Mouse (Mus musculus) hindbrain, embryonic 12.5 days (tissue): Measurements from ENCODE around the gene Rgs7. TPM values are rescaled to one million over a fixed set of nuclear protein-coding genes. Genes with fewer than 3 reads are reported as not detected.

ENCODE experiments used
- ATAC-seq: fragments of 200-750 bp; cut with Nextera tagmentation; 2 replicates; pipeline ENCODE4 v1.8.0; 2017; ENCODE audit warnings: moderate TSS enrichment; ENCODE audit not compliant: low FRiP score
- H3K27ac ChIP-seq: fragments of 300-500 bp; sonication (generic); 2 replicates; pipeline ENCODE4 v1.5.1; 2016; ENCODE audit warnings: mild to moderate bottlenecking
- H3K27me3 ChIP-seq: fragments of 300-500 bp; sonication (generic); 2 replicates; pipeline ENCODE4 v1.6.1; 2016; ENCODE audit warnings: mild to moderate bottlenecking
- H3K36me3 ChIP-seq: fragments of 300-500 bp; sonication (generic); 2 replicates; pipeline ENCODE4 v1.6.1; 2016; ENCODE audit warnings: mild to moderate bottlenecking
- H3K4me1 ChIP-seq: fragments of 300-500 bp; sonication (generic); 2 replicates; pipeline ENCODE4 v1.6.1; 2016
- H3K4me2 ChIP-seq: fragments of 300-500 bp; sonication (generic); replicated peaks from 2 replicates; pipeline ENCODE4 v1.6.1; 2016; ENCODE audit warnings: mild to moderate bottlenecking
- H3K4me3 ChIP-seq: fragments of 300-500 bp; sonication (generic); 2 replicates; pipeline ENCODE4 v1.5.1; 2016; ENCODE audit warnings: mild to moderate bottlenecking
- H3K9ac ChIP-seq: fragments of 300-500 bp; sonication (generic); 2 replicates; pipeline ENCODE4 v1.6.1; 2016; ENCODE audit warnings: mild to moderate bottlenecking, moderate library complexity
- H3K9me3 ChIP-seq: fragments of 300-500 bp; sonication (generic); replicated peaks from 2 replicates; pipeline ENCODE4 v1.6.1; 2016; ENCODE audit warnings: mild to moderate bottlenecking
- WGBS: fragments of 180-500 bp; shearing (Covaris S2); methylation state at CpG from one replicate; pipeline ENCODE4 v1.1.7; 2016; 5-methylcytosine and 5-hydroxymethylcytosine counted together
- polyA plus RNA-seq: library from polyadenylated mRNA; unstranded; fragments of >200 nt; fragmentation: Nextera tagmentation; extraction: Ambion mirVana; gene quantifications from 2 replicates; pipeline ENCODE4 v1.2.1, GENCODE M21; 2016

Rgs7 gene
- polyA plus RNA-seq, 1 experiment from 2014 or later = 10.6 TPM

DNA sequence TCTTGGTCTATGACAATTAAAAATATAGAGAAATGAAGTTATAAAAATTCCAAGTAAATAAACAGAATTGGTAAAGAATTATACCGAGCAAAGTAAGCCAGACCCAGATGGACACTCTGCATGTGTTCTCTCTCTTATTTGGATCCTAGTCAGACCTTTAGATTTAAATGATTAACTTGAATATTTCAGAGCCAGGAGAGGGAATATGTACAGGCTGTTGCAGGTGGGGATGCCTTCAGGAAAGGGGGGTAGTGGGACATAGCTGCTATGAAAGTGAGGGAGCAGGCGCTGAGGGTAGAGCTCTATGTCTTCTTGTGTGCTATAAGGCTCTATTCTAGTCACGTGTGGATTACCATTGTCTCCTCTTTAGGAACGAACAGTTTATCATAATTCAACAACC lies 296.5 kb downstream of the Rgs7 start:
- WGBS = 94% methylated on average over 4 of the region's 4 CpGs
- no peak overlapping the region for H3K27ac ChIP-seq
- H3K36me3 ChIP-seq = no peaks in the 10 kb centered on the region
- H3K9ac ChIP-seq = no peak overlapping the region
- no peak overlapping the region for H3K4me2 ChIP-seq
- no peaks in the 10 kb centered on the region for H3K4me1 ChIP-seq
- H3K27me3 ChIP-seq = no peaks in the 10 kb centered on the region
- no peak overlapping the region for H3K4me3 ChIP-seq
- ATAC-seq = no peak
- no peaks in the 10 kb centered on the region for H3K9me3 ChIP-seq

DNA sequence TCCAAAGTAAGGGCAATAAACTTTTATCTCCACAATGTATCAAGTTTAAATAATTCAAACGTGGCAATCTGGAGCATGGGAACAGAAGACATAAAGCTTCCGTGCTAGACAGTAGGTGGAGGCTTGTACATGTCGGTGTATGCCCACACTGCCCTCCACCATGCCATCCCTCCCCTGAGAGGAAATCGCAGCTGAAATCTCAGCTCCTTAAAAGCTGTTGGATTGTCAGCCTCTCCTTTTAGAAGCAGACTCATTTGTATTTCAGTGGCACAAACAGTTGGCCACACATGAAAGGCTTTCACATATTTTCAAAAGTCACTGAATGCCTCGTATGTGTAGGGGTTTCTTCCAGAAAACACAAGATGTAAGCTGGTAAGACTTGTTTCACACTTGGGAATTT lies 304.1 kb downstream of the Rgs7 start:
- no peak overlapping the region for H3K9ac ChIP-seq
- 69% methylated on average over 5 of the region's 5 CpGs for WGBS
- ATAC-seq = no peak
- H3K27ac ChIP-seq = no peak overlapping the region
- no peaks in the 10 kb centered on the region for H3K9me3 ChIP-seq
- H3K4me1 ChIP-seq = no peaks in the 10 kb centered on the region
- H3K4me2 ChIP-seq = no peak overlapping the region
- H3K4me3 ChIP-seq = no peak overlapping the region
- no peaks in the 10 kb centered on the region for H3K27me3 ChIP-seq
- no peaks in the 10 kb centered on the region for H3K36me3 ChIP-seq

GRCm38 (mm10) chr1:175185211-175185610 lies 307.1 kb downstream of the Rgs7 start:
- Histone ChIP-seq H3K4me1 (no peaks in the 10 kb centered on the region), H3K9me3 (no peaks in the 10 kb centered on the region), H3K27ac (no peak overlapping the region), H3K27me3 (no peaks in the 10 kb centered on the region), H3K4me3 (no peak overlapping the region), H3K36me3 (no peaks in the 10 kb centered on the region), H3K9ac (no peak overlapping the region), H3K4me2 (no peak overlapping the region)
- WGBS = 84% methylated on average over 2 of the region's 2 CpGs
- no peak for ATAC-seq

DNA sequence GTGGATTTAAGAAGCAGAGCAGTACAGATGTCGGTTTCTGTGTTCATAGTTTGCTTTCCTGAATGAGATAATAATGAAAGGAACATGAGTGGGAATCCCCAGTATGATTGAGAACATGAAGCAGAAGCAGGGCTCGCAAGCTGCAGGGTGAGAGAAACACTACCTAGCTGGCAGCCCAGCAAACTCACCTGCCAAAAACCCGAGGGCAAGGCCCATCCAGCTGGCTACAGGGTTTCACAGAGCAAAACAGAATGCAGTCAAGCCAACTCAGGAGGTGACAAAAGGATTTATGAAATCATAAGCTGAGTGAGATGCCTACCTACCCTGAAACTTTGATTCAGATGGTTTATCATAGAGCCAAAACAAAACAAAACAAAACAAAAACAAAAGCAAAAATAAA lies 307.6 kb downstream of the Rgs7 start:
- no peak for ATAC-seq
- Histone ChIP-seq H3K27ac (no peak overlapping the region), H3K27me3 (no peaks in the 10 kb centered on the region), H3K4me3 (no peak overlapping the region), H3K4me2 (no peak overlapping the region), H3K9ac (no peak overlapping the region), H3K4me1 (no peaks in the 10 kb centered on the region), H3K36me3 (no peaks in the 10 kb centered on the region), H3K9me3 (no peaks in the 10 kb centered on the region)
- WGBS = 83% methylated on average over 3 of the region's 3 CpGs

DNA sequence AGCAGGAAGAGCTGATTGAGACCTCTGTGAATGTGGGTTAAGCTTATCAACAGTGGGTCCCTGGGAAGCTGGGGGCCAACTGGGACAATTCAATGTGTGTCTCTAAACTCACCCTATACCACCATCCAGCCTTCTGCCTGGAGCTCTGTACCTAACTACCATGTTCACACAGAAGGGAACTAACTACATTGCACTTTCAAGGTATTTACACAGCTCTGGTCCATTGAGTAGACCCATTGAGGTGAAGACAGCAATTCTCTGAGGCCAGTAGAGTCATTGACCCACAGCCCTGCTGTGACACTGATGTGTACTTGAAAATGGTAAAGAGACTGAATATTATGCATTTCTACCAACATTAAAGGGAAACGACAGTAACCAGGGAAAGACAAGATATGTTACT lies 313.6 kb downstream of the Rgs7 start:
- H3K9me3 ChIP-seq = no peaks in the 10 kb centered on the region
- no peak overlapping the region for H3K9ac ChIP-seq
- H3K4me3 ChIP-seq = no peak overlapping the region
- no peak overlapping the region for H3K27ac ChIP-seq
- no peak overlapping the region for H3K4me2 ChIP-seq
- no peaks in the 10 kb centered on the region for H3K4me1 ChIP-seq
- no peak for ATAC-seq
- WGBS = 87% methylated on average over 1 of the region's 1 CpGs
- H3K36me3 ChIP-seq = no peaks in the 10 kb centered on the region
- H3K27me3 ChIP-seq = no peaks in the 10 kb centered on the region

- H3K27me3 ChIP-seq = no peaks in the 10 kb centered on the region
- H3K9ac ChIP-seq = no peak overlapping the region
- ATAC-seq = no peak
- H3K4me3 ChIP-seq = no peak overlapping the region
- H3K36me3 ChIP-seq = no peaks in the 10 kb centered on the region
- H3K4me1 ChIP-seq = no peaks in the 10 kb centered on the region
- no peak overlapping the region for H3K4me2 ChIP-seq
- H3K27ac ChIP-seq = no peak overlapping the region
- 84% methylated on average over 5 of the region's 5 CpGs for WGBS
- no peaks in the 10 kb centered on the region for H3K9me3 ChIP-seq
Observed at GRCm38 (mm10) chr1:175174918-175175675, 317.2 kb downstream of the Rgs7 start.

DNA sequence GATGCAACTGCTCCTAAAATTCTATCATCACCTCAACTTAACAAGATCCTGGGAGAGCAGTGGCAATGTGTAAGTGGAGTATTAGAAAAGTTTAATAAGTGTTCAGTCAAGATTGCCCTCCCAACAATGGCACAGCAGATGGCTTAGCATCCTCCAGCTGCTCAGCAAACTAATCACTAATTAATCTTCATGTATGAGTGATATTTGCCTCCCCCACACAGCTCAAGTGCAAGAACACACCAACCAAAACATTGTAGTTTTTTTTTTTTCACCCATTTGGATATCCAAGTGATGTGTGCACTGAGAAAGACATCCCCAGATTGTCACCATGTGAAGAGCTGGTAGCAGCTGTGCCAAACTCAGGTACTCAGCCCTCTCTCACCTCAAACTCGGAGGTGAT lies 336.8 kb downstream of the Rgs7 start:
- H3K4me3 ChIP-seq = no peak overlapping the region
- no peaks in the 10 kb centered on the region for H3K27me3 ChIP-seq
- H3K9ac ChIP-seq = no peak overlapping the region
- no peaks in the 10 kb centered on the region for H3K9me3 ChIP-seq
- 91% methylated on average over 1 of the region's 1 CpGs for WGBS
- no peak overlapping the region for H3K27ac ChIP-seq
- H3K4me1 ChIP-seq = no peaks in the 10 kb centered on the region
- H3K36me3 ChIP-seq = no peaks in the 10 kb centered on the region
- H3K4me2 ChIP-seq = no peak overlapping the region
- ATAC-seq = no peak

DNA sequence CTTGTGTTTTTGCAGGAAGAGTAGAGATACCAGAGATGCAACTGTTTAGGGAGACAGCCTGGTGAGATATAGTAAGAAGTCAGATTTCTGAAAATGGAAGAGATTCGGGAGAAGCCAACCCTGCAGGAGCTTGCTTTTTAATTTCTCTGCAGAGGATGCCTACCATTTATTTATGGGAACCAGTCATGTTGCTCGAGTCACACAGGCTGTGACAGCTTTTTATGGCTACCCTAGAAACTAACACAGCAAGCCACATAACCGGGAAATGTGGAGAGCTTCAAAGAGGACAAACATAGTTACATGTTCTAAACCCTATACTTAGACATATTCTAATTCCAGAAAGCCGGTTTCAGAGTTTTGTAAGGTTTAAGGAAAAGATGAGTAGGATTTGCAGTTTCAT lies 349.2 kb downstream of the Rgs7 start:
- 87% methylated on average over 4 of the region's 4 CpGs for WGBS
- Histone ChIP-seq H3K9me3 (no peaks in the 10 kb centered on the region), H3K27me3 (no peaks in the 10 kb centered on the region), H3K4me3 (no peak overlapping the region), H3K36me3 (no peaks in the 10 kb centered on the region), H3K4me2 (no peak overlapping the region), H3K9ac (no peak overlapping the region), H3K27ac (no peak overlapping the region), H3K4me1 (no peaks in the 10 kb centered on the region)
- no peak for ATAC-seq

GRCm38 (mm10) chr1:175128525-175128924 lies 363.8 kb downstream of the Rgs7 start:
- no peak overlapping the region for H3K4me2 ChIP-seq
- H3K9ac ChIP-seq = no peak overlapping the region
- H3K27me3 ChIP-seq = no peaks in the 10 kb centered on the region
- no peak overlapping the region for H3K4me3 ChIP-seq
- H3K36me3 ChIP-seq = no peaks in the 10 kb centered on the region
- ATAC-seq = peak; percentile 52
- no peaks in the 10 kb centered on the region for H3K9me3 ChIP-seq
- WGBS = 40% methylated on average over 2 of the region's 2 CpGs
- no peaks in the 10 kb centered on the region for H3K4me1 ChIP-seq
- H3K27ac ChIP-seq = no peak overlapping the region

DNA sequence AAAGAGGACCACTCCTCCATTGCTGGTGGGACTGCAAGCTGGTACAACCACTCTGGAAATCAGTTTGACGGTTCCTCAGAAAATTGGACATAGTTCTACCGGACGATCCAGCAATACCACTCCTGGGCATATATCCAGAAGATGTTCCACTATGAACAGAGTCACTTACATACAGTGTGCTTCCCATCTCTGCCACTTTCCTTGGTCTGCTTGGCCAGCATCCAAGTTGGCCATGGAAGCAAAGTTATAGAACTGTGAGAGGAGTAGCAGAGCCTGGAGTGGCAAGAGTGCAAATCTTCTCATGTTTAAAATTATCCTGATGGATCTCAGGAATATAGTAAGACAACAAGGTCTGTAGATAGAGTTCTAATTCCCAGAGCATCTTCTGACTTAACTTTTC lies 367.9 kb downstream of the Rgs7 start:
- Histone ChIP-seq H3K4me1 (no peaks in the 10 kb centered on the region), H3K9ac (no peak overlapping the region), H3K36me3 (no peaks in the 10 kb centered on the region), H3K27me3 (no peaks in the 10 kb centered on the region), H3K9me3 (no peaks in the 10 kb centered on the region), H3K4me3 (no peak overlapping the region), H3K27ac (no peak overlapping the region), H3K4me2 (no peak overlapping the region)
- WGBS = 91% methylated on average over 3 of the region's 3 CpGs
- ATAC-seq = no peak

DNA sequence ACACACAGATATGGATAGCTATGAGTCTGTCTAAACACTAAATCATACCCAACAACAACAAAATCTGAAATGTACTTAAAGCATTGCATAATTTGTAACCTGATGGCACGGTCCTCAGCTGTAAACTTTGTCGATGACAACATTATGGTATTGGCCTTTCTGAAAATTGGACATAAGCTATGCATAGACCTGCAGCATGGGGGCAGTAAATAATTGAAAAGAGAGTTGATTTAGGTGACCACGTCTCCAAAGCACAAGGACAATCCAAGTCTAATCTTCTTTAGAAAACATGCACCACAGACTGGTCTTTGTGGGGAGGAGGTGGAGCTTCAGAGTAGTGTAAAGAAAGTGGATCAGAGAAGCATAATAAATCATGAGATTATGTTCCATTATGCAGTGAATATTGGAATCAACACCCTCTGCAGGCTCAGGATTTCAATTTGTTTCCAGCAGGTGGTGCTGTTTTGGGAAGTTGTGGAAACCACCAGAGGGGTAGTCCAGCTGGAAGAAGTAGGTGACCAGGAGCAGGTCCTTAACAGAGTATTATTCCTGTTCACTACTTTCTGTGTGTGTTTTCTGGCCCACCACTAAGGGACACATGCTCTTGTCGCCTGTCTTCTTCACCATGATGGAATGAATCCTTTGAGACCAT lies 373.3 kb downstream of the Rgs7 start:
- Histone ChIP-seq H3K9ac (no peak overlapping the region), H3K36me3 (no peaks in the 10 kb centered on the region), H3K27me3 (no peaks in the 10 kb centered on the region), H3K27ac (no peak overlapping the region), H3K9me3 (no peaks in the 10 kb centered on the region), H3K4me1 (no peaks in the 10 kb centered on the region), H3K4me2 (no peak overlapping the region), H3K4me3 (no peak overlapping the region)
- 75% methylated on average over 4 of the region's 4 CpGs for WGBS
- peak; percentile 43 for ATAC-seq

DNA sequence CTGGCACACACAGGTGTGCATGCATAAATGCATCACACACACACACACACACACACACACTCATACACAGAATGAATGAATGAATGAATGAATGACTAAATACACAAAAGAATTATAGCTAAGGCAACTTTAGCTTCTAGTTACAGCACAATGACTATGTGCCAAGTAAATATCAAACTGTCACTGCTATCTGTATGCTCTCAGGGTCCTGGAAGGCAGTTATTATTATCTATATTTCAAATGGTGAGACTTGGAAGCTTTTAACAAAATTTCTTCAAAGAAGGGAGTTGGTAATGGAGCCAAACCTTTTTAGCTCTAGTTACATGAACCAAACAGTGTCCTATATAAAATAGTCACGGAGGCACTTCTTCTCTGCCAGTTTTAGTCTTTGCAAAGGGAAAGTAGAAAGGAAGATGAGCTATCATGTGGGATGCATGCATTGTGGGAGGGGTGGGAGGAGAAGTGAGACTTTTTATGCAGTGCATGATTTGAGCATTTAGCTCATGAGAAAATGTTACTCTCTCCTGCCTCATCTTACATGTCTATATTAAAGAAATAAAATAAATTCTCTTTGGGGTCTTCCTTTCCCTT lies 383.9 kb downstream of the Rgs7 start:
- WGBS = 81% methylated on average over 1 of the region's 1 CpGs
- H3K9ac ChIP-seq = no peak overlapping the region
- H3K9me3 ChIP-seq = no peaks in the 10 kb centered on the region
- H3K27ac ChIP-seq = no peak overlapping the region
- no peak overlapping the region for H3K4me3 ChIP-seq
- no peaks in the 10 kb centered on the region for H3K27me3 ChIP-seq
- no peaks in the 10 kb centered on the region for H3K36me3 ChIP-seq
- H3K4me2 ChIP-seq = no peak overlapping the region
- no peaks in the 10 kb centered on the region for H3K4me1 ChIP-seq
- no peak for ATAC-seq

DNA sequence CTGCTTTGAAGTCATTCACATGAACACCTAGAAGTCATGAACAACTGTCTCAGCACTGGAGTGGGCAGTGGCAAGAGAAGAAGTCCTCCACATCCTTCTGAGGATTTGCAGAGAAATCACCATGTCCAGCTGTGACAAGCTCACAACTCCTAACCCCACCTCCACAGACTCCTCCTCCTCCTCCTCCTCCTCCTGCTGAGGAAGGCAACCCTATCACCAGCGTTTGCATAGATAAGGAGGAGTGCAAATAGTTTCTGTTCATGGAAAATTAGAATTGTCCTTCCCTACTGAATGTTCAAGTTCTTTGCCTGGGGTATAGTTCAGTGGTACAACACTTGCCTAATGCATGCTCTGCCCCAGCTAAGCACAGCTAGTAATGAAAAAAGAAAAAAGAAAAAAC lies 386.0 kb downstream of the Rgs7 start:
- H3K9me3 ChIP-seq = no peaks in the 10 kb centered on the region
- H3K4me2 ChIP-seq = no peak overlapping the region
- no peak for ATAC-seq
- H3K27me3 ChIP-seq = no peaks in the 10 kb centered on the region
- no peak overlapping the region for H3K27ac ChIP-seq
- 50% methylated on average over 1 of the region's 1 CpGs for WGBS
- H3K36me3 ChIP-seq = no peaks in the 10 kb centered on the region
- no peak overlapping the region for H3K9ac ChIP-seq
- no peaks in the 10 kb centered on the region for H3K4me1 ChIP-seq
- no peak overlapping the region for H3K4me3 ChIP-seq
